Mouse (Mus musculus) cerebellum, adult (tissue): ENCODE measurements around the gene Cggbp1.
"Not testable (repeated sequence)": the region's sequence is repeated elsewhere in the genome, so short reads cannot be mapped to it uniquely, and the experiment has no call there.

Experiments
- ATAC-seq: cut with Nextera tagmentation; 2 replicates; pipeline ENCODE4 v1.9.2; 2017; ENCODE audit warnings: mild to moderate bottlenecking, moderate library complexity, mixed read lengths; ENCODE audit not compliant: insufficient number of reproducible peaks, low FRiP score, low TSS enrichment

The Cggbp1 gene

DNA sequence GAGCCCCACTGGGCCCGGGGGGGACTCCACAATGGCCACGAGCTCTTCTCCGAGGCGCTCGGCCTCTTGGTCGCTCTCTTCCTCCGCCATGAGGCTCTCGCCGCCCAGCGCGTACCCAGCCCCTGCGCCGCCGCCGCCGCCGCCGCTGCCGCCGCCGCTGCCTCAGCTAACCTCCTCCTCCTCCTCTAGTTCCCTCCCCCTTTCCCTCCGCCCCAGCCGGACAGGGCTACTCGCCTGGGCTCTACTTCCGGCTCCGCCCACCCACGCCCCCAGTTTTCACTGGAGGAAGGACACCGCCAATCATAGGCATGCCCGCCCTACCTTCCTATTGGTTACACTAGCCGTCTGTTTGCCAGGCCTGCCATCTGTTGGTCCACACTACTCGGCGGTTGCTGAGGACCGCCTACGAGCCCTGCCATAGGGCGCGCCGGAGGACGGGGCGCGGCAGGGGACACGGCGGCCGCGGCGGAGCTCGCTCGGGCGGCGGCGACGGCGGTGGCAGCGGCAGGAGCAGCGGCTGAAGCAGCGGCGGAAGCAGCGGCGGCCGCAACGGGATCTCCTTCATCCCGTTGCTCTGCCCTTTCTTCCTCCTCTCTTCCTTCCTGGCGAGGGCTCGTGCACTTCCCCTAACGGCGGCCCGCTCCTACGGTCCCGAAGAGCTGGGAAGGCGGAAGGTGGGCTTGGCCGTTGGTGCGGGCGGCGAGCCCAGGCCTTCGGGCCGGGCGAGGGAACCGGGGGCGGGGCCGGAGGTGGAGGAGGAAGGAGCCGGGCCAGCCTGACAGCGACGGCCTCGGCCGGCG is at the start of gene Cggbp1, which contains the start of gene Zfp654:
Gene Cggbp1 (plus strand): TSS at position 434 of the 800 bp plus-strand sequence.
Gene Zfp654 (minus strand): TSS at position 90 of the 800 bp plus-strand sequence.
- ATAC-seq = peak; percentile 98

DNA sequence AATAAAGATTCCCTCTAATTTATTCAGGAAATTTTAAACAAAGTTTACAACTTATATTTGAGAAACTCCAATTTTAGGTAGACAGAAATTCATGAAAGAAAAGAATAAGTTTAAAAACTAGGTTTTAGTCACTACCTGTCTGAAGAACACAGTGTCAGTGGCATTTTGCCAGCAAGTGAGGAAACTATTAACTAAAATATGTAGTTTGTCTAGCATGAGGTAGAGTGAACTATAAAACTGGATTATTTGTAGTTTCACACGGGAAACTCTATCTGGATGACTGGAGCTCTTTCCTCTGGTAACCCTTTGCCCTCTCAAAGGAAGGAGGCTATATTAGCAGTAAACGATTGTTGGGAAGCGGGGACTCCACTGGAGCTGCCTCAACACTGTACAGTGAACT is 48.8 kb upstream of the Cggbp1 start:
- no peak for ATAC-seq

GRCm38 (mm10) chr16:64817094-64817765 is 34.6 kb upstream of the Cggbp1 start:
- ATAC-seq = no peak

GRCm38 (mm10) chr16:64823890-64824289 is 27.9 kb upstream of the Cggbp1 start:
- no peak for ATAC-seq

DNA sequence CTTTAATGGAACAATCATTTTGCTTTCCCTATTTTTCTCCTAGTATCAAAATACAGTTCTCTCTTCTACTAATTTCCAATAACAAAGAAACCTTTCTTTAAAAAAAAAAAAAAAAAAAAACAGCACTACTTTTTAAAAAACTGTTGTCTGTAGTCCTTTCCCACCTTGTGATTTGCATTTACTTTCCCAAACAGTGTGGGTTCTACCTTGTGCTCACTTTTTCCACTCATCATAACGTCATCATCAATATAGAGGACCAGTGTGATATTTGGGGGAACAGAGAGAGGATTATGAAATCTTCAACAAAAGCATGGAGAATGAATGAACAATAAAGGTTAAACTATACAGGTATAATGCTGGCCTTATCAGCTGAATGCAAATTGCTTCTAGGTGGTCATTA is 27.3 kb upstream of the Cggbp1 start:
- no peak for ATAC-seq

- no peak for ATAC-seq
Measured at GRCm38 (mm10) chr16:64830291-64830690, 21.5 kb upstream of the Cggbp1 start.

GRCm38 (mm10) chr16:64835996-64836545 is 15.7 kb upstream of the Cggbp1 start:
- no peak for ATAC-seq

DNA sequence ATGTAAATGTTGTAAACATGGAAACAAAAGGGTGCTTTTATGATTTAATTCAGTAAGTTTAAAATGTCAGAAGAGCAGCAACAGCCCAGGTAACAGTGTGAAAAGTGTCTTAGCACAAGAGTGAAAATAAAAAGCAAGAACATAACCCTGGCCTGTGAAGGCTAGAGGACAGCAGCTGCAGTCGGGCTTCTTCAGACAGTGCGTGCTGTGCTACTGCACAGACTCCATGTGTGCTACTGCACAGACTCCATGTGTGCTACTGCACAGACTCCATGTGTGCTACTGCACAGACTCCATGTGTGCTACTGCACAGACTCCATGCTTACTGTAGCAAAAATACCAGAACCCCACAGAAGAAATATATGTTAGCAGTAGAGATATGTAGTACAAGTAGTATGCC is 15.1 kb upstream of the Cggbp1 start:
- 0 out of 2 replicates have a peak, but pooled peaks have one; percentile 56 for ATAC-seq

GRCm38 (mm10) chr16:64841481-64842373 is 10.1 kb upstream of the Cggbp1 start:
- ATAC-seq = no peak

DNA sequence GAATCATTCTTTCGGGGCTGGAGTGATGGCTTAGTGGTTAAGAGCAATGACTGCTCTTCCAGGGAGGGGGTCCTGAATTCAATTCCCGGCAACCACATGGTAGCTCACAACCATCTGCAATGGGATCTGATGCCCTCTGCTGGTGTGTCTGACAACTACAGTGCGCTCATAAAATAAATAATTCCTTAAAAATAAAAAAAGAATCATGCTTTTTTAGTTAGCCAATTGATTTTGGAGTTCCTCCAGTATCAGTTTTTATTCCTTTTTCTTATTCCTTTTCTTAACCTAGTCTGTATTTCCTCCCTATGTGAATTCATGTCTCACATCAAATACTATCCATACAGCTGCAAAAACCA is 9.4 kb upstream of the Cggbp1 start:
- no peak for ATAC-seq

DNA sequence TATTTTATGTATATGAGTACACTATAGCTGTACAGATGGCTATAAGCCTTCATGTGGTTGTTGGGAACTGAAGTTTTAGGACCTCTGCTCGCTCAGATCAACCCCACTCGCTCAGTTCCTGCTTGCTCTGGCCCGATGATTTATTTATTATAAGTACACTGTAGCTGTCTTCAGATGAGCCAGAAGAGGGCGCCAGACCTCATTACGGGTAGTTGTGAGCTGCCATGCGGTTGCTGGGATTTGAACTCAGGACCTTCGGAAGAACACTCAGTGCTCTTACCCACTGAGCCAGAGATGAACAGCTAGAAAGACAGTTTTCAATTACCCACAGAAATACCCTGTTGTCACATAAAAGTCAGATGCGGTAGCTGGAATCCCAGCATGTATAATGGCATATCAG is 5.8 kb upstream of the Cggbp1 start:
- ATAC-seq = no peak

DNA sequence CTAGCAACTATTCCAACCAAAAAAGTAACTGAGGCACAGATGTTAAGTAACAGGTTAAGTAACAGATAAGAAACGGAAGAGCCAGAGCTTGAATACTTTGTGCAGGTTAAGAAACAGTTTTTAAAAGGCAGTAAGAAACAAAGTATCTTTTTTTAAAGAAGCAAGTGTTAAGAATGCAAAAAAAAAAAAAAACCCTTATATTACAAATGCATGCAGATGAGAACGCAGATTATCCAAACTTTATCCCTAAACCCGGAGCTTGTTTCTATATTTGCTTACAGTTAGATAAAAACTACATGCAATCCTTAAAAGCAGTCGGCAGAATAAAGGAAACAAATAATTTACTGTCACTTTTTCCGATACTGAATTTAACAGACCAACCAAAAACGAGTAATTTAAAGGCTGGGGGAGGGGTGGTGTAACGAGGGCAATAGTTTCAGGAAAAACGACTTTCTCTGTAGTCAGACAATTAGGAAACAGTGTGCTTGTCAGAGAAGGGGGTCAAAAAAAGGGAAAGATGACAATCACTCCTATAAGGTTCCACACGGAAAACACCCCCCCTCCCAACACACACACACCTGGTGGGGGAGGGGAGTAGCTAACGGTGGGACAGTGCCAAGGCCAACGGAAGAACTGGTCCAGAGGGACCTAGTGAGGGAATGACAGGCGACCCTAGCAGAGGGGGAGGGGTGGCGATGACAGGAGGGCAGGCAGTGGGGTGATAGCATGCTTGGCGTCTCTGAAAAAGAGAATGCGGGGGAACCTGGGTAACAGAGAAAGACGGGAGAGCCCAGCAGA is 1.3 kb upstream of the Cggbp1 start:
- no peak for ATAC-seq

DNA sequence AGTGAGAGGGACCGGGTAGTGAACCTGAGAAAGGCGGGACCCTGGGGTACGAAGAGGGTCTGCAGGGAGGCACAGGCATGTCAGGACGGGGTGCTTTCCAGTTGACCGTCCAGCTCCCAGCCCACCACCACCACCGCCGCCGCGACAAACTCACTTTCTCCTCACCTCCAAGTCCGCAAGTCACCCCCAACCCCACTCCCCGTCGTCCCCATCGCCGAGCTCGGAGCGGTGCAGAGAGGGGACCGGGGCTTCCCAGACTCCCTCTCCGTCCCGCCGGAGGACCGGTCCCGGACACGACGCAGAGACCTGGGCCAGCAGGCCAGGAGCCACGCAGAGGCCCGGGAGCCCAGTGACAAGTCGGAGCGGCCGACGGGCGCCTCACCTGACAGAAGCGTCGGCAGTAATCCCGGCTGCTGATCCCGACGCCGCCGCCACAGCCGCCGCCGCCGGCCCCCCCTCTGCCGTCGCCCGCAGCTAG is 672 bp upstream of the Cggbp1 start:
- peak; percentile 58 for ATAC-seq

DNA sequence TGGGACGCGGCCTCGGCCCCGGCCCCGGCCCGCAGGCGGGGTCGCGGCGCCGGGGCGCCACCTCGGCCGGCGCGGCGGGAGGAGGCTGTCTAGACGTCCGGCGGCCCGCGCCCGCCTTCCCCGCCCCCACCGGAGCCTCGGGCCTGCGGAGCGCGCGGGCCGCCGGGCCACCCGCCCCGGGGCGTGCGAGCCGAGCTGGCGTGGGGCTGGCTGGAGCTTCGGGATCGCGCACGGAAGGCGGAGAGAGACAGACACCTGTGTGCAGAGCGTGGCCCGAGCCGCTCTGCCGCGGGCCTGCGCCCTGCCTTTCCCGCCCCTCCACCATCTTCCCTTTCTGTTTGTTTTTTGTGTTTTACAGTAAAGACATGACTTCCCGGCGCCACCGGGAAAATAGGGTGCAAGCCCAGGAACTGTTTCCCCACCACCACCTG is 660 bp downstream of the Cggbp1 start:
- peak; percentile 34 for ATAC-seq

GRCm38 (mm10) chr16:64852891-64853290 is 1.1 kb downstream of the Cggbp1 start:
- ATAC-seq = no peak

DNA sequence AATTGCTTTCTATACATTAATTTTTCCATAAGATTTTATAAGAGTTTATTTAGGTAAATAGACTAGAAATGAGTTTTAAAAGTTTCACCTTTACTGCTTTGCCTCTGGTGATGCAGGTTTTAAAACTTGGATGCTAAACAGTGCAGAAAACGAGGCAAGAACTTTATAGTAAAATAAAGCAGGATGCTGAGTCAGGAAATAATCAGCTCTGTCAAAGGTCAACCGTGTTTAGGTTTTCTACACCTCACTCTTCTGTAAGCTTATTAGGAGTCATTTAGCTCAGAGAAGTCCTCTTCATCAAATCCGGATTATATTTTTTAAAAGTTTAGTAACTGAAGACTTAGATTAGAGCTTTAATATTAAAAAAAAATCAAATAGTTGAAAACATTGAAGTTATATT is 5.2 kb downstream of the Cggbp1 start:
- ATAC-seq = no peak

DNA sequence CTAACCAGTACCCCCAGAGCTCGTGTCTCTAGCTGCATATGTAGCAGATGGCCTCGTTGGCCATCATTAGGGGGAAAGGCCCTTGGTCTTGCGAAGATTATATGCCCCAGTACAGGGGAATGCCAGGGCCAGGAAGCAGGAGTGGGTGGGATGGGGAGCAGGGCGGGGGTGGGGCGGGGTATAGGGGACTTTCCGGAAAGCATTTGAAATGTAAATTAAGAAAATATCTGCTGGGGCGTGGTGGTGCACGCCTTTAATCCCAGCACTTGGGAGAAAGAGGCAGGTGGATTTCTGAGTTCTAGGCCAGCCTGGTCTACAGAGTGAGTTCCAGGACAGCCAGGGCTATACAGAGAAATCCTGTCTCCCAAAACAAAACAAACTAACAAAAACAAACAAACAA is 14.0 kb downstream of the Cggbp1 start:
- ATAC-seq = not testable (repeated sequence)

DNA sequence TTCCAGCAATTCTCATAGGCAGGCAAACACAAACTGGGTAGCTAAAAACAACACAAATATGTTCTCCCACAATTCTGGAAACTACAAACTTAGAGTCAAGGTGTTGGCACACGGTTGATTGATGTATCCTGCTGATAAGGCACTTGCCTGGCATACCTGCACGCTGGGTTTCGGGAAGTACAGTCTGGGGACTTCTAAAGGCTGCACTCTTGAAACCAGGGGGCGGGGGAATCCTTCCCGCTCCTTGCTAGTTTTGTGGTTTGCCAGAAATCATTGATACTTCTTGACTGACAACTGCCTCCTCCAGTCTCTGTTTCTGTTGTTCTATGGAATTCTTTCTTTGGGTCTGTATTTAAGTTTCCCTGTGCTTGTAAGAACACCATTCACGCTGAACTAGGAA is 16.8 kb downstream of the Cggbp1 start:
- ATAC-seq = no peak

DNA sequence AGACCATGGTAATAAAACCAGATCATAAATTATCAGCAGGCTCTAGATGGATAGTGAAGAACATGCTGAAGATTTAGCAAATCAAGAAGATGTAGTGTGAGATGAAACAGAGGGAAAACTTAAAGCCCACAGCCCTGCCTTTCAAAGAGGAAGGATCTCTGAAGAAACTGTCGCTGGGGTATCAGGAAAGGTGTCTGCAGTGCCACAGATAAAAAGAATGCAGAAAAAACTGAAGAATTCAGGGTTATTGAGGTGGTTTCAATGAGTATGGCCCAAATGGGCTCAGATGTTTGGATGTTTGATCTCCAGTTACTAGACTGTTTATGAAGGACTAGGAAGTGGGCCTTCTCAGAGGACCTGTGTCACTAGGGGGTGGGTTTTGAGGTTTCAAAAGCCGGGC is 17.8 kb downstream of the Cggbp1 start:
- ATAC-seq = no peak

DNA sequence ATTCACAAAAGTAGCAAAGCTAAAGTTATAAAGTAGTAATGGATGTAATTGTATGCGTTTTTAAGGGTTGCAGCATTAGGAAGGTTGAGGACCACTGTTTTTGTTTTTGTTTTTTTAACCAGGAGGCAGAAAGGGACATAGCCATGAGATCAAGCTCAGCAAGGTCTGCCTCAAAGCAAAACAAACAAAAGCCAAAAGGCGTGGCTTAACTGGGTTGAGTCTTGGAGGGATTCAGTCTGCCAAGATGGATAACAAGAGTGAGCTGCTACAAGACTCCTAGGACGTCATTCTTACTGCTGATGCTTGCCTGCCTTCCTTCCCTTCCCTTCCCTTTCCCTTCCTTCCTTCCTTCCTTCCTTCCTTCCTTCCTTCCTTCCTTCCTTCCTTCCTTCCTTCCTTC is 20.5 kb downstream of the Cggbp1 start:
- no peak for ATAC-seq
